Mouse (Mus musculus) skeletal muscle tissue, adult 2 months (tissue): ENCODE results near the gene Endou.

Experiments
- DNase-seq: peaks from one replicate; pipeline ENCODE4 v3.0.0-alpha.2; 2012; ENCODE audit warnings: low read depth, low spot score

The Endou gene

DNA sequence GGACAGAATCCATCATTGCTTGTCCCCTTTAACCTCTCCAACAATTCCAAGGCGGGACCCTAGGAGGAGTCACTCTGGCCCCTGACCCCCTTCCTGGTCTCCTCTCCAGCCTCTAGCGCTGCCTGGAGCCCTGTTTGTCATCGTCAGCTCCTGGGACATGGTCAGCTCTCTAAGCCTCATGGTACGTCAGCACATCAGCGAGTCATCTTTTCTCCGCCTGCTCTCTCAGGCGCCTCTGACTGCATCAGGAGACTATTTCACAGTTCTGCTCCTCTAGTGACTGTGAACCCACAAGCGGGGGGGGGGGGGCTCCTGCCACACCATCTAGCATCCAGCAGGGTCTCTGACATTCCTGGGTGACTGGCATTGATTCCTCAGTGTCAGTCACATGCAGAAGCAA lies 24.2 kb upstream of the Endou start:
- DNase-seq: no peak

DNA sequence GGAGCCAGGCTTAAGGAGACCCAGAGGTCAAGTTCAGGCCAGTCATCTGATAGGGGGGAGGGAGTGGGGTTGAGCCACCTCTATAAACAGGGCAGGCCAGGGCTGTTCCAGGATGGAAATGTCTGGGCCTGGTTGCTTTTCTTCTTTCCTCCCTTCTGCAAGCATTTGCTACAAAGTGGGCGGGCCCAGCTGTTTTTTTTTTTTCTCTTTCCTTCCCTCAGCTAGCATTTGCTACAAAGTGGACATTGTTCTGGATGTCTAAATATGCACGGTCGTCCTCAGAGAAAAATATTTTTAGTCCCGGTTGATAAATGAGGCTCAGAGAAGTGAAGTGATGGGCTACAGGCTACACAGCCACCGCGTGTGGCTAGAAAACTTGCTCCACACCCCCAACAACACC lies 23.3 kb upstream of the Endou start:
- no peak for DNase-seq

DNA sequence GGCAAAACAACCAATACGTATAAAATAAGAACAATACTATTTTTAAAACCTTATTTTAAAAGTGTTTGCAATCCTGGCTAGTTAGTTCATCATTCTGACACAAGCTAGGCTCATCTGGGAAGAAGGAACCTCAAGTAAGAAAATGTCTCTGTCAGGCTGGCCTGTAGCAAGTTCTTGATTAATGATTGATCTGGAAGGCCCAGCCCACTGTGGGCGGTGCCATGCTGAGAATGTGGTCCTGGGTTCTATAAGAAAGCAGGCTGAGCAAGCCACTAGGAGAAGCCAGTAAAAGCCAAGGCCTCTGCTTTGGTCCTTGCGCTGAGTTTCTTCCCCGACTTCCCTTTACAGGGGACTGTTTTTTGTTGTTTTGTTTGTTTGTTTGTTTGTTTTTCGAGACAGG lies 21.4 kb upstream of the Endou start:
- DNase-seq: no peak

DNA sequence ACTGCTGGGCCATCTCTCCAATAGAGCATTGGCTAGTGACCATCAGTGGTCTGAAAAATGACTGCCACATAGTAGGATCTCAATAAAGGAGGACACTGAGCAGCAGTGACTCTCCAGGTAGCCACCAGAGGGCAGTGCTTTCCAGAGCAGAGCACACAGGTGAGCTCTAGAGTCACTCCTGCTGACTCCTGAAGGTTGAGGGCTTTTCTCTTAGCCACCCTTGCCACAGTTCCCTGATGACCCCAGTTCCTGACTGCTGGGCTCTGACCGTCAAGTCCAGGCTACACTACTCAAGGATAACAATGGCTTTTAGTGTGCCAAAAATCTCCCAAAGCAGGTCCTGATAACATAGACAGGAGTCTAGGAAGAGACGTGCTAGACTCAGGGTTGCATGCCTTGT lies 20.5 kb upstream of the Endou start:
- no peak for DNase-seq

DNA sequence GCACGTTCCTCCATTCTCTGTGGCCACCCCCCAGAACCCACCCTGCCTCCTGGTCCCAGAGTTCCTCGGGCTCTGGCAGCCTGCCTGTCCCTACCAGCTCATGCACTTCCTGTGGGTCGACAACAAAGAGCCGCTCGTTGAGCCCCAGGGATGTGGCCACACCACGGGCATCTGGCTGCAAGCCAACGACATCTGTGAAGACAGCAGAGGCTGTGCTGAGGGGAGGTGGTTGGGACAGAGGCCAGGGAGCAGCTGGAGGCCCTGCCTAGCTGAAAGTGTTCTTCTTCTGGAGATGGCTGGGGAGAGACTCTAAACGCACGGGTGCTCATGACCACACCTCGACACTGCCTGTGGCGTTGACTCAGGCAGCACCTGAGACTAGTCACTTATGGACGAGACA lies 19.6 kb upstream of the Endou start:
- DNase-seq: peak; percentile 62

DNA sequence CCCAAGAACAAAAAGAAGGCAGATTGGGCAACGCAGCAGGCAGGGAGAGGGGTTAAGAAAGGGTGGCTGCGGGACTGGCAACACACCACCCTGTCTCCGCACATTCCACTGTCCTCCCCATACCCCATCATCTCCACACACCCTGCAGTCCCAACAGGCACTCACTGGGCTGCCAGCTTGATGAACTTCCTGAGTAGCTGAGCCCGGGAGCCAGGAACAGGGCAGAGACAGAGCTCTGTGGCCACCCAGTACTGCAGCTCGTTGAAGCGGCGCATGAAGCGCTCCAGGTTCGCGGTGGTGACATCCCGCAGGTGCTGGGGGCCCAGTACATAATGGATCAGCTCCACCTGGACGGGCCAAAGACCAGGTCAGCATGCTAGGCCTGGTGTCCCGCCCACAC lies 18.7 kb upstream of the Endou start:
- DNase-seq: no peak

DNA sequence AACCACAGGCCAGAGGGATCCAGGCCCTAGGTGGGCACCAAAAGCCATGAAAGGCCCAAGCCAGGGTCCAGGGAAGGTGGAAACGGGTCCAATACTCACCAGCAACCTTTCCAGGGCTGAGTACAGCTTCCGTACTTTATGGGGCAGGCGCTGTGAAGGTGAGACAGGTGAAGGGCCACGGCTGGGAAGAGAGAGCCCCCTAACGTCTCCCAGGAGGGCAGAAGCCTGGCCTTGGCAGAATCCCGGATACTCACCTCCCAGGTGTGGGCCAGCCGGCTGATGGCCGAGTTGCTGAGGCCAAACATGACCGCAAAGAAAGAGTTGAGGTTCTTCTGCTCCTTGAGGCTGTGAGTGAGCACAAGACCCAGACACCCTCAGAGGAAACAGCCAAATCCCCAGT lies 18.3 kb upstream of the Endou start:
- no peak for DNase-seq

DNA sequence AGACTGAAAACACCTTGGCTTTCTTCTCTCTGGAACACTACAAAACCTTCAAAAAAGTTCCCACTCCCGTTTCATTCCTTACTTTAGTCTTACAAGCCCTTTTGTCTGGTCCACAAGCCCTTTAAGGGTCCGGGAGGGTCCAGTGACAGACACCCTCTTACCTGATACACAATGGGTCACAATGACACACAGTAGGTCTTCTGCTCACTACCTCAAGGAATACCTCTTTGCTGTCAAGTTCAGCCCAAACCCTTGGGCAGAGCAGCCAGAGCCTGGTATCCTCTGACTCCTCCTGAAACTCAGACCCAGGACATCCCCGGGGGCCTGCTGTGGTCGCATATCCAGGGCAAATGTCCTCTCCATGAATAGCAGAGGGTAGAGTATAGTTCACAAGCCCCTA lies 17.8 kb upstream of the Endou start:
- no peak for DNase-seq

DNA sequence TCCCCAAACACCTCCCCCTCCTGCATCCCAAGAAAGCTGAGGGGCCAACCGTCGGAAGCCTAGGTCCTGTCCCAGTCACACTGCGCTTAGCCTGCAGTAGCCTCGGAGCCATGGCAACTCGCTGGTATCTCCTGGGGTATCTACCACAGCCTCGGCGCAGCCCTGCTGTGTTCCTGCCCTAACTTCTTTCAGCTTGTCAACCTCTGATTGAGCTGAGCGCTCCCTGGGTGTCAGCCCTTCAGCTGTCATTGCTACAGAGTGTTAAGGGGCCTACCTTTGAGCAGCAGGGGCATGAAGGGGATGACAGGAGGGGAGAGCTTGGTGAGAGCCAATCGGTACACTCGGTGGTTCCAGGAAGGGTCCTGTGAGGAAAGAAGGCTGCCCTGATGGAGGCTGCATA lies 17.2 kb upstream of the Endou start:
- DNase-seq: no peak

DNA sequence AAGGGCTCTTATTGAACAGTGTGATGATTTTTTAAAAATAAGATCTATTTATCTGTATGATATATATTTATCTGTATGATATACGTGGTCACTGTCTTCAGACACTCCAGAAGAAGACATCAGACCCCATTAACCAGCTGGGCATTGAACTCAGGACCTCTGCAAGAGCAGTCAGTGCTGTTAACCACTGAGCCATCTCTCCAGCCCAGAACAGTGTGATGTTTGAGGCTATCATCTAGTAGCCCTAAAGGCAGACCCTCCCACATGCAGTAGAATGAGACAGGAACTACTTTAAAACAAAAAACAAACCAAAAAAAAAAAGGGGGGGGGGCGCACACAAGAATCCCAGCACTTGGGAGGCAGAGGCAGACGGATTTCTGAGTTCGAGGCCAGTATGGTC lies 16.3 kb upstream of the Endou start:
- no peak for DNase-seq

DNA sequence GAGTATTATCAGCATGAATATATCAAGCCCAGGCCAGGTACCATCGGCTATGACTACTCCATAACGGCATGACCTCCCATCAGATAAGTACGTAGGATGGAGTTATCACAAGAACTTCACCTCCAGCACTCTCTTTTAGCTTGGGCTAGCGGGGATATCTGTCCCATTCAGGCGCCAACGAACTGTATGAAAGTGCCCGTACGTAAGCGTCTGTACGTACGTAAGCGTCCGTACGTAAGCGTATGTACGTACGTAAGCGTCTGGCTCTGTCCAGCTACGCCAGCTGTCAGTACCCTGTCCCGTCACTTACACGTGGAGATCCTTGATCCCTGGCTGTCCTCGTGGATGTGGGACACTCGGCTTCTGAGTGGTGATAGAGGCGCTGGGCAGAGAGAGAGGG lies 15.6 kb upstream of the Endou start:
- no peak for DNase-seq

DNA sequence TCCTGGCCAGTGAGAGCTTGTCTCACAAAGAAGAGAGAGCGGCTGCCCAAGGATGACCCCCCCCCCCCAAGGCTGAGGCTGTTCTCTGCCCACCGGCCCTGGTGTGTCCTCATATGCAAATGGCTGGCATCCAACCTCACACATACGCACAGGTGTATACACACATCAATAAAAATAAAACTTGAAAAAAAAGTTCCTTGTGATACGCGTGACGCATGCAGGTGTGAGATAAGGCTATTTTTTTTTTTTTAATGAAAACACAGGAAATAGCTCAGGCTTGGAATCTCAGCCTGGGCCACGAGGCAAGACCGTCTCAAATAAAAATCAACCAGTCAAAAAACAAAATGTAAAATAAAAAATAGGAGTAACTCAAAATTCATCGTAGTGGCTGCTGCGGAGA lies 15.1 kb upstream of the Endou start:
- DNase-seq: no peak

DNA sequence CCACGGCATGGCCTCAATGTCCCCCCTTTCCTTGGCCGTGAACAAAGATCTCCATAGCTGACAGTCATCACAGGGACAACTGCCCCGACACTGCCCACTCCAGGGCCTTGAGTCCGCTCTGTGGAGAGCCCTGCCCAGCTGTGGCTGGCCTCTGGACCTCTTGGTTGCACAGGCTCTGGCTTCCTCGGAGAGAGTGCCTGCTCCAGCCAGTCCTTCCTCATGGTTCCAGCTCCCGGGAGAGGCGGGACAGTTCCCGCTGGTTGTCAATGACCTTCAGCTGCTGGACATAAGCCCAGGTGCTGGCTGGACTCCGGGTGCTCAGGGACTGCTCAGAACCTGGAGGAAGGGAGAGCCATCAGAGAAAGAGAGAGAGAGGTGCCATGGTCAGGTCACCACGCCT lies 14.2 kb upstream of the Endou start:
- peak; percentile 82 for DNase-seq

DNA sequence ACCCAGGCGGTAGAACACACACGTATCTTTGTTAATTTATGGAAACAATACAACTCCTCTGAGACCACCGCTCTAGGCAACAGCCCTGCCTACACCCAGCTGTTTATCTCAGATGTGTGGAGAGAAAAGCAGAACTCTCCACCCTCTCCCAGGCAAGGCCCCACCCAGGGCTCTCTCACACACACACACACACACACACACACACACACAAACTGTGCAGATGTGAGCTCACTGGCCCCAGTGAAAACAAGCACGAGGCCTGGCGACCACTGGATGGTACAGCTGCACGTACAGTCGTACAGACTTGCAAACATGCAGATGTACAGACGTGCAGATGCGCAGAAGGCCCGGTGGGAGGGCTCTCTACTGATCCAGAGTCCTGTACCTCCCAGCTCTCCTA lies 13.8 kb upstream of the Endou start:
- peak; percentile 55 for DNase-seq

DNA sequence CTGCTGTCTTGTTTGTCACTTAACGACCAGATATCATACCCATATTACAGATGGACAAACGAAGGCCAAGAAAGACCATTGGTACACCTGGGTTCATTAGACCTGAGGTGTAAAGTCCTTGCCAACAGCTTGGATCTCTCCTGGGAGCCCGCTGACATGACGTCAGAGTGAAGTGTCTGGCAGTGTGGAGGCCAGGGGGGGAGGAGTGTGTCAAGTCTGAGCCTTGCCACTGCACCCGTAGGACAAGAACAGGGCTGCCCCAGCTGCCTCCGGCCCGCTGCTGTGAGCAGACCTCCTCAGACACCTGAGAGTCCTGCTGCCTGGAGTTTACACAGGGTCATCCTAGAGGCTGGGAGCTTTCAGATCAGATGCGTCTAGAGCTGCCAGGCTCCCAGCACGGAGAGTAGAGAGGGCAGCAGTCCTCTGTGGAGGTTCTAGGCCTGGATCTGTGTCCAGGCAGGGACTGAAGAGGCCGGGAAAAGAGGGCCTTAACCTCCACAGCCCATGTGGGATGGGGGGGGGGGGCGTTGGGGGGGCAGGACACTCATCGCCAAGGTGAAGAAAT lies 12.9 kb upstream of the Endou start:
- no peak for DNase-seq

DNA sequence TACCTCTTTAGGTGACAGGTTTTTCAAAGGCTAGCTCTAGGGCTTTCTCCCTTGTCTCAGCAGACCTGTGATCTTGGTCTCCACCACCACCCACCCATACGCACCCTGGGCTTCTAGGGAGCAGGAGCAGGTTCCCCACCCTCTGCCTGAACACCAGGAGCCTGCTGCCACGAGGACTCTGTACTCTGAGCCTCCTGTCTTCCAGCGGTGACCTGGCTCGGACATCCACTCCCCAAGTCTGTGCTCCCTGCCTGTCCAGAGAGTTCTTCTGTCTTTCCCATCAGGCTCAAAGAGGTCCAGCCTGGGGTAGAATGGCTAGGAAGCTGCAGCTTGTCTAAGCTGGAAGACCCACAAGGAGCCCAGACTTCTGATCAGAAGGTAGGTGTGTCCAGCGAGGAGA lies 12.1 kb upstream of the Endou start:
- DNase-seq: no peak

DNA sequence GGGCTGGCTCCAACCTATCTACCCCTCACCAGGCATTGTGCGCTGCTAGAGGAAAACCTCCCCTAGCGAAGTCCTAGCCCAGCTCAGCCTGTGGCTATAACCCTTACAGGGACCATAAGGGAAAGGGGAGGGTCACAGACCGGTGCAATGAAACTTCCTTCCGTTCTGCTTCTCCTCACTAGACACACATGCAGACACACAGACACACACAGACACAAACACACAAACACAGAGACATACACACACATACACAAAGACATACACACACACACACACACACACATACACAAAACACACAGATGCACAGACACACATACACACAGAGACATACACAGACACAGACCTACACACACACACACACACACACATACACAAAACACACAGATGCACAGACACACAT lies 11.5 kb upstream of the Endou start:
- no peak for DNase-seq

DNA sequence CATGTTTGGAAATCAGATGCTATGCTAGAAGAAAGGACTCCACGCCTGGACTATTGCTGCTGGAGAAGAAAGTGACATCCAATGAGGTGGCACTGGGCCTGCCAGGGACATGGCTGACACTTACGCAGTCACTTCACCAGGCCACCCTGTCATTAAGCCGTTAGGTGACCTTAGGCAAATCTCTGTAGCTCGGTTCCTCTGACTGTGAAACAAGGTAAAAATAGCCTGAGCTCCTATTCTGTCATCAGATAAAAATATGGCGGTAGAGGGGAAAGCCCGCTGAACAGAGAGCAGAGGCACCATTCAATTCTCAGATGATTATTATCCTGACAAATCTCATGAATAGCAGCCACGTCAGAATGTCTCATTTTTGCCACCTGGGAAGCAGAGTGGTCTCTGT lies 10.9 kb upstream of the Endou start:
- DNase-seq: peak; percentile 83

DNA sequence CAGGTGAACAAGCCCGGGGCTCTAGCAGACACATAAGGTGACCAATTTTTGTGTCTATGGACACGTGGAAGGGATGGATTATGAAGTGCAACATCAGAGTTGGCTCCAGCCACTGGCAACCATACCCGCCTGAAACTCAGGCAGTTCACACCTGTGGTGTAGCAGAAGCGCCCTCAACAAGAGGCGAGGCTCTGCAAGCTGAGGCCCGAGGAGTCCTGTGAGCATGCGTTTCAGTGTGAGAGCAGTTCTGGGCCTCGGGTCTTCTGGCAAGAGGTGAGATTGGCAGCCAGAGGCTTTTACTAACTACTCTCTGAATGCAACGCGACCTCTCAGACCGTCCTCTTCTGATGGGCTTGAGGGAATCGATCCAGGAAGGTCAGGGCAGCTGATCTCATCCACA lies 10.5 kb upstream of the Endou start:
- DNase-seq: no peak

DNA sequence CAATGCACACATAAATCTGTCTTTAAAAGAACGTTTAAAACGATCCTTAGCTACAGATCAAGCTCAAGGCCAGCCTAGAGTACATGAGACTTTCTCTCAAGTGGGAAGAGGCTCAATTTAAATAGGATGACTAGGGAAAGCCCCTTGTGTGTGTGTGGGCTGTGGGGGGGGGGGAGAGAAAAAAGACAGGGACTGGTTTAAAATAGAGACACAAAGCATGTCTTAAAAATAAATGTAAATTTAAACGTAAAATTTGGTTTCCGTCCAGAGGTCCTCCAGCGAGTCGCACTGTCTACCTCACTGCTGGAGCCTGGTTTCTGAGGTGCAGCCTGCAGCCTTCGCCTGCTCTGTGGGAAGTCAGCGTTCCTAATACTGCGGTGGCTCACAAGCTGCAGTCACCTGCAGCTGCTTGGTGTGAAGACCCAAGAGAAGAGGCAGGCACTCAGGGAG lies 9.2 kb upstream of the Endou start:
- no peak for DNase-seq

DNA sequence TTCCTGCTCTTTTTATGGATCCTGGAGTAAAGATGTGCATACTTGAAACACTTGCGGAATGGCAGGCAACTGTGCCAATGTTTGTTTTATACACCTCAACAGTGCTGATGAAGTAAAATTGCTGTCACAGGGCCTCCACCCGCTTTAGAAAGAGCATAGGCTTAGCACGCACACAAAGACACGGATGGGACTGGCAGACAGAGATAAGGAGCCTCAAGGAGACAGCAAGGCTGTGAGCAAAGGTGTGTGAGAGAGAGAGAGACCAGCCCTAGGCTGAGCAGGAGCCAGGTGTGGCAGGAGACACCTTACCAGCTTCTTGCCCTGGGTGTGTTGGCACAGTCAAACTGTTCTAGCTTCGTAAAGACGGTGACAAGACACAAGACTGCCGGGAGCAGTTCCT lies 7.8 kb upstream of the Endou start:
- no peak for DNase-seq

DNA sequence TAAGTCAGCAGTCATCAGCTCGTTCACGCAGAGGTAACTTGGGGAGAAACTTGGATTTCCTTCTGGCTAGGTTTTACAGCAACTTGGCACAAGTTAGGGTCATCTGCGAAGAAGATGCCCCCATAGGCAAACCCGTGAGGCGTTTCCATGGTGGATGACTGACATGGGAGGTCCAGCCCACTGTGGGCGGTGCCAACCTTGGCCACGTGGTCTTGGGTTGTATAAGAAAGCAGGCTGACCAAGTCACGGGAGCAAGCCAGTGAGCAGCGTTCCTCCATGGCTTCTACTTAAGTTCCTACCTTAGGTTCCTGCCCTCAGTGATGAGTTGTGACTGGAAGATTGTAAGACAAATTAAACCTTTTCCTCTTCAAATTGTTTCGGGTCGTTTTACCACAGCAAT lies 849 bp upstream of the Endou start:
- no peak for DNase-seq

DNA sequence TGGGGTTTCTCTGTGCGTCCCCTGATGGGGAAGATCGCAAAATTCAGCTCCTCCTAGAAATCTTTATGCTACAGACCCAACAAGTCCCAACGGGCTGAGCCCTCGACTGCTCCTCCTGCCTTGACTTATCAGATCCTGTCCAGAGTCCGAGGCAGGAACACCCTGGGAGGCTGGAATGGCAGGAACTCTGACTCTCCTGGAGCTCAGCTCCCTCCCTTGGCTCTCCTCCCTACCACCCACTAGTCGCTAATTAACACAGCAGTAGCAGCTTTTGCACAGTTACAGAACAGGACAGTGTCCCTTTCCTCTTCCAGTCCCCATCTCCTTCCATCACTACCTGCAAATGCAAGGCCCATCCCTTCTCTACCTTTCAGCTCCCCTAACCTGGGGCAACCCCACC lies 774 bp downstream of the Endou start:
- DNase-seq: no peak

DNA sequence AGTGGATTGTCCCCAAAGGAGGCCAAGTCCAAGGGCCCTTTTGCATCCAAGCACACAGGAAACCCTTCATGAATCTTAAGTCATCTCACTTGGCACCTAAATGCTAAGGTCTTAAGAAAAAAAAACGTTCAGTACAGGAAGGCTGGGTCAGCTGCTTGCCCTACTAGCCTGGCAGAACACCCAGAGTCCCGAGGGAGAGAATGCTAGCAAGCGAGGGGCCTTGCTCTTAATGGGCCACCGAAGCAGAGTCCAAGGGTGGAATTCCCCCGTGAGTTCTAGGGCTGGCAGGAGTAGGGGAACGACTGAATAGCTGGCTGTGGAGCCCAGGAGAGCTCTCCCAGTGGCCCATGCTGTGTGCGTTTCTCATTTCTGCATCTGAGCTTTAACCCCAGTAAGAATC lies 2.3 kb downstream of the Endou start:
- peak; percentile 43 for DNase-seq

DNA sequence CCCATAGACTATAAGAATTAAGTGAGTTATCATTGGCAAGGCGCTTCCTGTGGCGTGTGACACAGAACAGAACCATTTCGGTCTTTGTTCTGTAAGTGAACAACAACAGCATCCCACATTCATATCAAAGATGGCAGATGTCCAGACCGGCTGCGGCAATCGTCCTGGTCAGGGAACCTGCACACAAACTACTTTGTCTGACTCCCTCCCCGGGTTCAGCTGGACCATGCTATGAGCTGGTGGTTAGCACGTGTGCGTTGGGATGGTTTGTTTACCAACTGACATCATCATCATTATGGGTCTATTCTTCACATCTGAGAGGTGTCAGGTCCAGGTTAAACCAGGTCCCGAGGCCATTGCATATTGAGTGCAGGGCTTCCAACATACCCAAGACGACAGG lies 2.7 kb downstream of the Endou start:
- no peak for DNase-seq
